Mouse (Mus musculus) G1E (cell line): ENCODE measurements around the gene Cldn6. TPM values are rescaled to one million over a fixed set of nuclear protein-coding genes. Genes with fewer than 3 reads are reported as not detected.

ENCODE experiments used
- ATAC-seq: 2 replicates; pipeline ENCODE4 v1.8.0; 2016; ENCODE audit warnings: mild to moderate bottlenecking; ENCODE audit not compliant: insufficient number of reproducible peaks, poor library complexity, low FRiP score, severe bottlenecking; ENCODE audit errors: extremely low read depth
- DNase-seq: peaks from one replicate; pipeline ENCODE4 v3.0.0; 2012; ENCODE audit warnings: low spot score
- H3K27me3 ChIP-seq: 2 replicates; pipeline ENCODE4 v1.6.1; 2012; ENCODE audit warnings: mild to moderate bottlenecking, low read length, inconsistent platforms; ENCODE audit not compliant: insufficient read depth
- H3K36me3 ChIP-seq: replicated peaks from 2 replicates; pipeline ENCODE3; 2012; ENCODE audit warnings: mild to moderate bottlenecking, inconsistent platforms
- H3K4me1 ChIP-seq: 2 replicates; pipeline ENCODE4 v1.6.1; 2012; ENCODE audit warnings: low read depth, low read length, inconsistent platforms, mixed read lengths; ENCODE audit not compliant: insufficient read depth
- H3K4me3 ChIP-seq: 2 replicates; pipeline ENCODE4 v1.5.1; 2012; ENCODE audit warnings: low read depth, mild to moderate bottlenecking, inconsistent platforms, low read length, moderate library complexity, mixed read lengths
- H3K9me3 ChIP-seq: replicated peaks from 2 replicates; pipeline ENCODE4 v1.6.1; 2012; ENCODE audit warnings: inconsistent platforms
- CTCF ChIP-seq: IDR thresholded peaks from 2 replicates; pipeline ENCODE4 v1.5.1; 2012; ENCODE audit warnings: low read depth, low read length, inconsistent platforms, mixed read lengths
- GATA1 ChIP-seq: IDR thresholded peaks from 2 replicates; pipeline ENCODE4 v1.6.1; 2012; ENCODE audit warnings: borderline replicate concordance, low read length, inconsistent platforms, mixed read lengths
- GATA2 ChIP-seq: IDR thresholded peaks from 2 replicates; pipeline ENCODE4 v1.6.1; 2012; ENCODE audit warnings: low read depth, low read length, inconsistent platforms, borderline replicate concordance
- POLR2AphosphoS5 ChIP-seq: IDR thresholded peaks from 2 replicates; pipeline ENCODE4 v1.6.1; 2012; ENCODE audit warnings: low read depth, low read length, inconsistent platforms; ENCODE audit not compliant: insufficient replicate concordance
- TAL1 ChIP-seq: conservative IDR thresholded peaks from 2 replicates; pipeline ENCODE4 v1.6.1; 2012; ENCODE audit warnings: low read depth, low read length, inconsistent platforms, mixed read lengths
- polyA plus RNA-seq: library from polyadenylated mRNA; stranded (reverse); fragments of >175 nt; gene quantifications from 2 replicates; pipeline ENCODE4 v1.2.3, GENCODE M21; 2012
- total RNA-seq, 2 experiments: library from RNA; stranded (forward) in 1 of 2; stranded (reverse) in 1 of 2; fragments of 200-1000 nt in 1 of 2; fragments of >200 nt in 1 of 2; fragmentation: Nextera tagmentation in 1 of 2; gene quantifications; 2 replicates each; pipeline ENCODE4 v1.2.3; 2014 to 2017

Gene Cldn6
- total and polyA plus RNA-seq, 3 experiments, result not detected

GRCm38 (mm10) chr17:23681086-23681485 lies 2.0 kb downstream of the Cldn6 start:
- ATAC-seq, result no peak
- Histone ChIP-seq H3K36me3 (no peaks in the 10 kb centered on the region), H3K27me3 (peaks cover 60% of the 10 kb centered on the region), H3K9me3 (no peaks in the 10 kb centered on the region), H3K4me3 (no peak overlapping the region), H3K4me1 (peaks cover 33% of the 10 kb centered on the region)
- TF ChIP-seq GATA1 (no peak), POLR2AphosphoS5 (no peak), GATA2 (no peak), TAL1 (no peak)
- DNase-seq, result no peak

GRCm38 (mm10) chr17:23682092-23682491 lies 3.0 kb downstream of the Cldn6 start:
- TF ChIP-seq GATA1 (no peak), CTCF (no peak)
- H3K4me3 ChIP-seq, result no peak overlapping the region
- H3K27me3 ChIP-seq, result peaks cover 60% of the 10 kb centered on the region
- no peaks in the 10 kb centered on the region for H3K9me3 ChIP-seq
- peaks cover 23% of the 10 kb centered on the region for H3K4me1 ChIP-seq
- H3K36me3 ChIP-seq, result no peaks in the 10 kb centered on the region
- DNase-seq, result no peak
- ATAC-seq, result no peak

DNA sequence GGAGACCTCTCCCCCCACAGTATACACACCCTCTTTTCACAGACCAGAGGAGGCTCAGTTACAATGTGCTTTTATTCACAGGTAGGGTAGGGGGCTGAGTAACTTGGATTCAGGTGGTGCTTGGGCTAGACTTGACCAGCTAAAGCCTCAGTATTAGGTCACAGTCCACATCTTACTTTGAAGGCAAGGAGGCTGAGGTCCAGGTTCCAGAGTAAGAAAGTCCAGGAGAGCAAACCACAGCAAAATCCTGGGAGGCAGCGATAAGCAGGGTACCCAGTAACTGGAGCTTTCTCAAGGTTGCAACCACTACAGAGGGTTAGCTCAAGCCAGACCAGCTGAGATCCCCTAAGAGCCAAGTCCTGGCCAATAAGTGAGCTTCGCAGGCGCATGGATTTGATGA lies 3.5 kb downstream of the Cldn6 start:
- peaks cover 20% of the 10 kb centered on the region for H3K4me1 ChIP-seq
- no peaks in the 10 kb centered on the region for H3K36me3 ChIP-seq
- peaks cover 60% of the 10 kb centered on the region for H3K27me3 ChIP-seq
- no peaks in the 10 kb centered on the region for H3K9me3 ChIP-seq
- DNase-seq (no peak), ATAC-seq (no peak)
- no peak overlapping the region for H3K4me3 ChIP-seq
- TF ChIP-seq GATA1 (no peak), POLR2AphosphoS5 (no peak), TAL1 (no peak), CTCF (no peak)

DNA sequence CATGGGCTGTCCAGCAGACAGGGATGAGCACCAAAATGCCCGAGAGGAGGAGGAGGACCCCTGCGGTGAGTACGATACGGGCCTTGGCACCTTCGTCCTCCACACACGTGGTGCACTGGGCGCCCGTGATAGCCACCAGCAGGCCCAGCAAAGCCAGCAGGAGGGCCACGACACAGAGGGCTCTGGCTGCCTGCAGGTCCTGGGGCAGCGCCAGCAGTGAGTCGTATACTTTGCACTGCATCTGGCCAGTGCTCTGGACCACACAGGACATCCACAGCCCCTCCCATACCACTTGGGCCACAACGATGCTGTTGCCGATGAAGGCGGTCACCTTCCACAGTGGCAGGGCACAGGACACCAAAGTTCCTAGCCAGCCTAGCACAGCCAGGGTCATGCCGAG lies 4.2 kb downstream of the Cldn6 start:
- ATAC-seq (no peak), DNase-seq (no peak)
- TF ChIP-seq CTCF, result no peak
- no peak for TF ChIP-seq POLR2AphosphoS5
- no peak for TF ChIP-seq GATA1
- TF ChIP-seq GATA2, result no peak
- no peak for TF ChIP-seq TAL1
- peaks cover 13% of the 10 kb centered on the region for H3K4me1 ChIP-seq
- peaks cover 60% of the 10 kb centered on the region for H3K27me3 ChIP-seq
- H3K36me3 ChIP-seq, result no peaks in the 10 kb centered on the region
- no peaks in the 10 kb centered on the region for H3K9me3 ChIP-seq
- no peak overlapping the region for H3K4me3 ChIP-seq

- H3K9me3 ChIP-seq, result no peaks in the 10 kb centered on the region
- H3K4me3 ChIP-seq, result no peak within 1 kb of the TSS
- H3K36me3 ChIP-seq, result no peaks in the 10 kb centered on the region
- no peak for TF ChIP-seq CTCF
- TF ChIP-seq POLR2AphosphoS5, result no peak
- TF ChIP-seq GATA1, result no peak
- TF ChIP-seq GATA2, result no peak
- TF ChIP-seq TAL1, result no peak
- DNase-seq (no peak), ATAC-seq (no peak)
- peaks cover 55% of the 10 kb centered on the region for H3K27me3 ChIP-seq
- H3K4me1 ChIP-seq, result peaks cover 10% of the 10 kb centered on the region
Observed at GRCm38 (mm10) chr17:23683856-23684672, 5.0 kb downstream of the Cldn6 start, which contains the start of gene Cldn9. Gene Cldn9 (minus strand): TSS chr17:23684026.

DNA sequence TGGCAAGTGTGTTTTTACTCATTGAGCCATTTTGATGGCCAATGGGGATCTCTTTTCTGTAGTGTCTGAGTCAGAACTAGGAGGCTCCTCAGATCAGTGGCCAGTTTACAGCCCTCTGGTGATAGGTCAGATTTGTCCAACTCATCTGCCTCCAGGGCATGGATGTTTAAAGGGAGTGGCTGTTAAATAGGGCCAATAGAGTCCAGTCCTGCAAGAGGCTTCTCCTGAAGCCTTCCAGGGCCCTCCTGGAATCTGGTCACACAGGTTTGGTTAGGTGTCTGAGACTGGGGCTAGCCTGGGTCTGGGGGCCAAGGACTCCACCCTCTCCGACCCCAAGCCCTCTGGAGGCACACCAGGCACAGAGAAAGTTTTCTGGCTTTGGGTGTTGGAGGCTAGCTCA lies 15.4 kb downstream of the Cldn6 start:
- no peak overlapping the region for H3K4me3 ChIP-seq
- H3K36me3 ChIP-seq, result no peaks in the 10 kb centered on the region
- no peaks in the 10 kb centered on the region for H3K9me3 ChIP-seq
- peaks cover 53% of the 10 kb centered on the region for H3K27me3 ChIP-seq
- peaks cover 7% of the 10 kb centered on the region for H3K4me1 ChIP-seq
- TF ChIP-seq GATA1 (no peak), TAL1 (no peak; the same call in 1 of the 2 replicates), POLR2AphosphoS5 (no peak), CTCF (no peak), GATA2 (no peak)
- ATAC-seq (no peak), DNase-seq (no peak)

- TF ChIP-seq GATA2 (no peak), POLR2AphosphoS5 (no peak), CTCF (no peak), GATA1 (no peak), TAL1 (no peak)
- Histone ChIP-seq H3K4me1 (peaks cover 16% of the 10 kb centered on the region), H3K9me3 (no peaks in the 10 kb centered on the region), H3K4me3 (no peak overlapping the region), H3K36me3 (no peaks in the 10 kb centered on the region), H3K27me3 (peaks cover 64% of the 10 kb centered on the region)
- ATAC-seq, result no peak
- DNase-seq, result no peak
Observed at GRCm38 (mm10) chr17:23695801-23696200, 16.8 kb downstream of the Cldn6 start.
